Mouse (Mus musculus): ENCODE measurements at regions not wholly inside any gene's neighbourhood (a gene's known extent, or its start where the extent isn't known, plus 50 kb on each side); places are given as distances from the start of the nearest gene placed in this dataset.

- no peak for TF ChIP-seq CTCF (conservative IDR thresholded peaks at IDR 0.05; ENCODE audit: low read length)
- no peak for TF ChIP-seq NANOG (IDR thresholded peaks at IDR 0.05; ENCODE audit: borderline replicate concordance, low read length)
Measured at GRCm38 (mm10) chr16:39119811-39120210, 227.3 kb downstream of the Igsf11 start.
